Mouse (Mus musculus) neural tube, embryonic 11.5 days (tissue): ENCODE results near the gene Intu. TPM values are rescaled to one million over a fixed set of nuclear protein-coding genes. Genes with fewer than 3 reads are reported as not detected.
A peak's percentile ranks its signal among the peaks of the same experiment; 100 is the strongest.

ENCODE experiments used
- ATAC-seq: fragments of 200-750 bp; cut with Nextera tagmentation; 2 replicates; pipeline ENCODE4 v1.8.0; 2017; ENCODE audit warnings: moderate number of reproducible peaks, mild to moderate bottlenecking, moderate TSS enrichment, moderate library complexity; ENCODE audit not compliant: insufficient read depth, low FRiP score, low TSS enrichment
- DNase-seq: peaks from one replicate; pipeline ENCODE4 v3.0.0-alpha.2; 2015; ENCODE audit warnings: low spot score
- H3K27ac ChIP-seq: fragments of 300-500 bp; sonication (generic); 2 replicates; pipeline ENCODE4 v1.5.1; 2014; ENCODE audit warnings: low read depth, mild to moderate bottlenecking, low read length
- H3K27me3 ChIP-seq: fragments of 300-500 bp; sonication (generic); 2 replicates; pipeline ENCODE4 v1.6.1; 2014; ENCODE audit warnings: mild to moderate bottlenecking, low read length, mixed read lengths; ENCODE audit not compliant: control insufficient read depth, insufficient read depth
- H3K36me3 ChIP-seq: fragments of 300-500 bp; sonication (generic); 2 replicates; pipeline ENCODE4 v1.6.1; 2014; ENCODE audit warnings: mild to moderate bottlenecking, low read length, moderate library complexity, mixed read lengths; ENCODE audit not compliant: control insufficient read depth, insufficient read depth
- H3K4me1 ChIP-seq: fragments of 300-500 bp; sonication (generic); 2 replicates; pipeline ENCODE4 v1.6.1; 2014; ENCODE audit warnings: low read length, mixed read lengths; ENCODE audit not compliant: control insufficient read depth, insufficient read depth
- H3K4me2 ChIP-seq: fragments of 300-500 bp; sonication (generic); 2 replicates; pipeline ENCODE4 v1.6.1; 2014; ENCODE audit warnings: low read depth, mild to moderate bottlenecking, moderate library complexity
- H3K4me3 ChIP-seq: fragments of 300-500 bp; sonication (generic); 2 replicates; pipeline ENCODE4 v1.5.1; 2014; ENCODE audit warnings: low read depth, low read length
- H3K9ac ChIP-seq: fragments of 300-500 bp; sonication (generic); 2 replicates; pipeline ENCODE4 v1.6.1; 2014; ENCODE audit warnings: mild to moderate bottlenecking, low read length
- H3K9me3 ChIP-seq: fragments of 300-500 bp; sonication (generic); 2 replicates; pipeline ENCODE4 v1.6.1; 2016; ENCODE audit warnings: low read length; ENCODE audit not compliant: control insufficient read depth
- WGBS: fragments of 180-500 bp; shearing (Covaris S2); extraction: QIAGEN DNeasy Blood & Tissue Kit; methylation state at CpG from one replicate; pipeline ENCODE4 v1.1.7; 2014; 5-methylcytosine and 5-hydroxymethylcytosine counted together
- polyA plus RNA-seq: library from polyadenylated mRNA; unstranded; fragments of >200 nt; fragmentation: Nextera tagmentation; extraction: Ambion mirVana; gene quantifications from 2 replicates; pipeline ENCODE4 v1.2.1, GENCODE M21; 2014

Intu gene
- polyA plus RNA-seq, 1 experiment from 2014 or later = 8.1 TPM

DNA sequence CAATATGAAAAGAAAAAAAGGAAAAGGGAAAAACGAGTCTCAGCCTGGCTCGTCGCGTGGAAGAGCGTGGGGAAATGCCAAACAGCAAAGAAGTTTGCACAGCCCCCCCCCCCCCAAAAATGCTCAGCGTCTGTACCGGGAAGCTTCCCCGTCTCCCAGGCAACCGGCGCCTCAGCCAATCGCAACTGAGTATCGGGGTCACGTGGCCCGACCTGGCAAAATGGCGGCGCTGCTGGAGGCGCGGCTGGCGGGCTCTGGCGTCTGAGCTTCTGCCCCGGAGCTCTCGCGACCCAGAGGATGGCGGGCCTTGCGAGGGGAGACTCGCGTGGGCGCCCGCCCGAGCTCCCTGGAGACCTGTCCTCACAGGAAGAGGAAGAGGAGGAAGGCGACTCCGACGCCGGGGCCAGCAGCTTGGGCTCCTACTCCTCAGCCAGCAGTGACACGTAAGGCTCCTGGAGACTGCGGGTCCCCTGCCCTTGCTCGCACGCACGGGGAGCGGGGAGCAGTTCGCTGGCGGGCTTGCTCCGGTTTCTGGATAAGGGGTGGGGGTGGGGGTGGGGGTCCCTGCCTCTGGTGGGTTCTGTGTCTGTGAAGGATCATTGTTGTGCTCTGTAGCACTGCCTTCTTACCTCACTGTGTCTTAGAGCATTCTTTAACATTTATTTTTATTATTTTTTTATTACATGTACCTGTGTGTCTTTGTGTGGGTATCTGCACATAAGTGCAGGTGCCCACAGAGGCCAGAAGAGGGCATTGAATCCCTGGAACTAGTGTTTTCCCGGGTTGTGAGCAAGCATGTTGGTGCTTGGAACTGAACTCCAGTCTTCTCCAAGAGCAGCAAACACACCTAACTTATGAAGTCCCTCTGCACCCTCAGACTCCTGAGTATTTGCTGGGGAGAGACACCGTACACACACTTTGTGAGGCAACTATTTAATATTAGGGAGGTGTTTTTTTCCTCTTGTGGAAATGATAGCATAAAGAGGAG, 9.8 kb downstream of the Intu start:
- WGBS = 4% methylated on average over 45 of the region's 45 CpGs
- no peaks in the 10 kb centered on the region for H3K4me1 ChIP-seq
- peak overlapping the region; percentile 83 for H3K9ac ChIP-seq
- peak; percentile 92 for DNase-seq
- peak overlapping the region; percentile 82 for H3K4me3 ChIP-seq
- H3K27ac ChIP-seq = no peak overlapping the region
- no peaks in the 10 kb centered on the region for H3K27me3 ChIP-seq
- no peaks in the 10 kb centered on the region for H3K9me3 ChIP-seq
- no peaks in the 10 kb centered on the region for H3K36me3 ChIP-seq
- H3K4me2 ChIP-seq = peak overlapping the region; percentile 39
- peak; percentile 92 for ATAC-seq

DNA sequence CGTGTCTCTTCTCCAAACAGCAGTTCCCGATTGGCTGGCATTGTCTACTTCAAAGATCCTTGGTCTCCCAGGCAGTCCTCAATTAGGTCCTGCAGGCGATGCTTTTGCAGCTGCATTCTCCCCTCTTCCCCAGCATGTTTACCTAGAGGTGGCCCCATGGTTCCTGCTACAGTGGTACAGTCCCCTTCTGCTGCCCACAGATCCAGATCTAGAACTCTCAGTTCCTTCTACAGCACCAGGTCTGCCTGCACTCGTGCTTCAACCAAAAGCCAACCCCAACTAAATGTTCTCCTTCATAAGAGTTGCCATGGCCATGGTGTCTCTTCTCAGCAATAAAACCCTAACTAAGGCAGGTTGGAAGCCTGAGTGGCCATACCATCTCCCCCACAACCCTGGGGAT, 15.5 kb downstream of the Intu start:
- ATAC-seq = no peak
- Histone ChIP-seq H3K4me2 (no peak overlapping the region), H3K4me3 (no peak overlapping the region), H3K27me3 (no peaks in the 10 kb centered on the region), H3K9me3 (no peaks in the 10 kb centered on the region), H3K36me3 (no peaks in the 10 kb centered on the region), H3K27ac (no peak overlapping the region), H3K9ac (no peak overlapping the region), H3K4me1 (no peaks in the 10 kb centered on the region)
- 77% methylated on average over 4 of the region's 4 CpGs for whole genome bisulfite sequencing
- no peak for DNase-seq

DNA sequence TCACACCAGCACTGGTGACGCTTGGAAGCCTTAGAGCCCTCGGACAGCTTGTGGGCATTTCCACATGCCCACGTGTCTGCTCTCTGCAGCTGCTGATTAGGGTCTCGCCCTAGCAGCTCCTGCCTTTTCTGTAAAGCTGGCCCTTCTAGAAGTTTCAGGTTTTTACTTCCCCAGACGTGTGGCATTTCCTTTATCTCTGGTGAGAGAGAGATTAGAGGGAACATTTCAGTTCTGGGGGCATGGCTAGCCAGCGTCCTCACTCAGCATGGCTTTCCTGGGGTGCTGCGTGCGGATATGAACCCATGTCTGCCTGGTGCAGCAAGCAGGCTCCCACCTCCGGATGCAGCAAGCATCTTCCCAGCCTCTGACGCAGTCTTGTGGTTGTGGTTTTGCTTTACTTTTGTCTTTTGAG, 121.9 kb downstream of the Intu start:
- WGBS = 73% methylated on average over 10 of the region's 10 CpGs
- H3K9ac ChIP-seq = no peak overlapping the region
- ATAC-seq = no peak
- H3K27me3 ChIP-seq = no peaks in the 10 kb centered on the region
- H3K9me3 ChIP-seq = no peaks in the 10 kb centered on the region
- no peak overlapping the region for H3K4me3 ChIP-seq
- DNase-seq = no peak
- H3K36me3 ChIP-seq = no peaks in the 10 kb centered on the region; the same call in 1 of the 2 replicates
- H3K4me2 ChIP-seq = no peak overlapping the region
- no peak overlapping the region for H3K27ac ChIP-seq
- H3K4me1 ChIP-seq = no peaks in the 10 kb centered on the region

DNA sequence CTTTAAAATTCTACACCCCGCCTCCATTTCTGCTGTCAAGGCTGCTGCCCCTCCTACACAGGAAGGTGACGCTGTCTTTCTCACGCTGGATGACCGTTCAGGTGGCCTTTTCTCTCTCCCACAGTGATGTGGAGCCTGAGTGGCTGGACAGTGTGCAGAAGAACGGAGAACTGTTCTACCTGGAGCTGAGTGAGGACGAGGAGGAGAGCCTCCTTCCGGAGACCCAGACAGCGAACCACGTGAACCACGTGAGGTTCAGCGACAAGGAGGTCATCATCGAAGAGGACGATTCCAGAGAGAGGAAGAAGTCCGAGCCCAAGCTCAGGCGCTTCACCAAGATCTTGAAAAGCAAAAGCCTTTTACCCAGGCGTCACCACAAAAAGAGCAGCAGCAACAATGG, 122.5 kb downstream of the Intu start:
- Histone ChIP-seq H3K4me2 (no peak overlapping the region), H3K9ac (no peak overlapping the region), H3K27me3 (no peaks in the 10 kb centered on the region), H3K4me1 (no peaks in the 10 kb centered on the region), H3K27ac (no peak overlapping the region), H3K36me3 (no peaks in the 10 kb centered on the region; the same call in 1 of the 2 replicates), H3K4me3 (no peak overlapping the region), H3K9me3 (no peaks in the 10 kb centered on the region)
- DNase-seq (no peak), ATAC-seq (no peak)
- 92% methylated on average over 16 of the region's 16 CpGs for WGBS

DNA sequence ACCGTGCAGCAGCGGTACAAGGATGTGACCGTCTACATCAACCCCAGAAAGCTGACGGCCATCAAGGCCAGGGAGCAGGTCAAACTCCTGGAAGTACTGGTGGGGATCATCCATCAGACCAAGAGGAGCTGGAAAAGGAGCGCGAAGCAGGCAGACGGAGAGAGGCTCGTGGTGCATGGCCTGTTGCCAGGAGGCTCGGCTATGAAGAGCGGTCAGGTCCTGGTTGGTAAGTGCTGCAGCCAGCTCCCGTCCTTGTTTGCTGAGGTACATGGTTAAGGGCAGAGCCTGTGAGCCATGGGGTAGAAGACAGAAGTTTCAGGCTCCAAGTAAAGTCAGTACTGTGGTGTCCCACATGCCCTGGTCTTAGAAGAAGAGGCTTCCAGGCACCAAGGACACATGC, 122.9 kb downstream of the Intu start:
- Histone ChIP-seq H3K4me2 (no peak overlapping the region), H3K27ac (no peak overlapping the region), H3K4me3 (no peak overlapping the region), H3K9ac (no peak overlapping the region), H3K27me3 (no peaks in the 10 kb centered on the region), H3K36me3 (no peaks in the 10 kb centered on the region; the same call in 1 of the 2 replicates), H3K9me3 (no peaks in the 10 kb centered on the region), H3K4me1 (no peaks in the 10 kb centered on the region)
- DNase-seq (no peak), ATAC-seq (no peak)
- WGBS = 91% methylated on average over 11 of the region's 11 CpGs

DNA sequence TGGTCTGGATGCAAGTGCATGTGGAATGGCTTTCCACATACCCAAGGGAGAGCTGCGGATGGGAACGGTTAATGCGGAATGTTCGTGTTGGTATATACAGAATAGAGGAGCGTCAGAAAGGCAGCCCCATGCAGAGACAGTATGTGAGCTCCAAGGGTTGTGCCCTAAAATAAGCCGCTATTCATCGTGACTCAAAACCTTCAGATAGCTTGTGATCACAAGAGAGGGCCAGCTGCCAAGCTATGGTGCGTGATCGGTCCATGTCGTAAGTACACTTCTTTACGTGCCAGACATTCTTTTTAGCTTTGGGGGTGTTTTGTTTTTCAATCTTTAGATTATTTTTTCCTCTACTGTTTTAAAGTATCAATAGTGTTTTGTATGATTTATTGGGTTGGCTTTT, 124.5 kb downstream of the Intu start:
- Histone ChIP-seq H3K9ac (no peak overlapping the region), H3K27me3 (no peaks in the 10 kb centered on the region), H3K36me3 (no peaks in the 10 kb centered on the region; the same call in 1 of the 2 replicates), H3K4me2 (no peak overlapping the region), H3K4me1 (no peaks in the 10 kb centered on the region), H3K4me3 (no peak overlapping the region), H3K9me3 (no peaks in the 10 kb centered on the region), H3K27ac (no peak overlapping the region)
- DNase-seq (no peak), ATAC-seq (no peak; the same call in 1 of the 2 replicates)
- WGBS = 95% methylated on average over 11 of the region's 11 CpGs

DNA sequence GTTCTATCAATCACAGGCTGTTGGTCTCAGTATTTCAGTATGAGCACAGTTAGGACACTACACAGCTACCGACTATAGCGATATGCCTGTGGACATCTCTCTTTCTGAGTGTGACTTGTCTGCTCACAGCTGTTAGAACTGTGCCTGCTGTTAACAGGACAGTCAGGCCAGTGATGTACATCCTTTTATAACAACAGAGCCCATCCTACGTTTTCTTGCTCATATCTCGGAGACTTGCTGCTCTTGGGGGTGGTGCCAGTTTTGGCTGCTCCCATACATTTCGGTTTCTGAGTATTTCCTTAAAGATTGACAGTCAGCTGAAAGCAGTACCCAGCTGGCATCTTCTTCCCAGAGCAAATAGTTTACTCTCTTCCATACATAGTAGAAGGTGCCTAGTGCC, 125.3 kb downstream of the Intu start:
- H3K9ac ChIP-seq = no peak overlapping the region
- no peak overlapping the region for H3K4me2 ChIP-seq
- no peaks in the 10 kb centered on the region; the same call in 1 of the 2 replicates for H3K36me3 ChIP-seq
- DNase-seq (no peak), ATAC-seq (no peak)
- H3K9me3 ChIP-seq = no peaks in the 10 kb centered on the region
- H3K27me3 ChIP-seq = no peaks in the 10 kb centered on the region
- 91% methylated on average over 5 of the region's 5 CpGs for WGBS
- no peak overlapping the region for H3K27ac ChIP-seq
- H3K4me3 ChIP-seq = no peak overlapping the region
- no peaks in the 10 kb centered on the region for H3K4me1 ChIP-seq

DNA sequence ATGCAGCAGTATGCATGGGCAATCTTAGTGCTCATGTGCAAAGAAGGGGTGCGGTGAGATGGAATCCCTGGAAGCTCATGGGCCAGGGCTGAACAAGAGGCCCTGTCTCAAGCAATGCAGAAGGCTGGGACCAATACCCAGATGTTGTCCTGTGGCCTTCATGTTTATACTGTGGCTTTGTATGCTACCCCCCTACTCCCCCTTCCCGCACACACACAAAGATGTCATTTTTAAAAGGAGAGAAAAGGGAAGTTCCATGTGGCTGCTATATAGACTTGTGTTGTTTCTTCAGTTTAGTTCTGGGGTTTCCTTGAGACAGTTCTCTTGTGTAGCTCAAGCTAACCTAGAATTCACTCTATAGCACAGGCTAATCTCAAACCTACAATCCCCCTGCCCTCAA, 129.1 kb downstream of the Intu start:
- Histone ChIP-seq H3K9me3 (no peaks in the 10 kb centered on the region), H3K4me2 (no peak overlapping the region), H3K27me3 (no peaks in the 10 kb centered on the region), H3K9ac (no peak overlapping the region), H3K27ac (no peak overlapping the region), H3K4me1 (no peaks in the 10 kb centered on the region), H3K4me3 (no peak overlapping the region), H3K36me3 (0 out of 2 replicates have a peak, but pooled peaks cover 2% of the 10 kb centered on the region)
- 83% methylated on average over 2 of the region's 2 CpGs for WGBS
- DNase-seq (no peak), ATAC-seq (no peak)

DNA sequence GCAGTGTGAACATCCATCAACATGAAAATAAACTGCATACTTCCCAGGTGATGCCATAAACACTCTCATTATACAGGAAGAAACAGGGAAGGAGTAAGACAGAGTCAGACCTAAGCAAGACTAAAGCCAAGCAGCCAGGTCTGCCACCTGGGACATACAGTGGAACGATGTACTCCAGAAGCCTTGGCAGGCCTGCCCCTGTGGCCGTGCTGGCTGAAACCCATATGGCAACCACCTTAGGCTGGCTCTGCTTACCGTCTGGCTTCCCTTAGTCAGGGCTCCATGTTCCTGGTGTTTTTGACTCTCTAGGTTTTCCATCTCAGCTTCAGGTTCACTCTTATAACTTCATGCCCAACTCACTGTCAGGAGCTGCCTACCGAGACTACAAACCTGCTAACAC, 135.0 kb downstream of the Intu start:
- no peaks in the 10 kb centered on the region for H3K4me1 ChIP-seq
- DNase-seq (no peak), ATAC-seq (no peak)
- no peaks in the 10 kb centered on the region for H3K9me3 ChIP-seq
- no peak overlapping the region for H3K4me2 ChIP-seq
- no peaks in the 10 kb centered on the region for H3K27me3 ChIP-seq
- no peak overlapping the region for H3K27ac ChIP-seq
- WGBS = 93% methylated on average over 4 of the region's 4 CpGs
- H3K4me3 ChIP-seq = no peak overlapping the region
- H3K36me3 ChIP-seq = 0 out of 2 replicates have a peak, but pooled peaks cover 2% of the 10 kb centered on the region
- H3K9ac ChIP-seq = no peak overlapping the region
